Mouse (Mus musculus): Measurements from ENCODE around the gene Lman1l. TPM values are rescaled to one million over a fixed set of nuclear protein-coding genes. Genes with fewer than 3 reads are reported as not detected.

Gene Lman1l
- polyA plus RNA-seq, 1 experiment from 2014 or later = not detected

DNA sequence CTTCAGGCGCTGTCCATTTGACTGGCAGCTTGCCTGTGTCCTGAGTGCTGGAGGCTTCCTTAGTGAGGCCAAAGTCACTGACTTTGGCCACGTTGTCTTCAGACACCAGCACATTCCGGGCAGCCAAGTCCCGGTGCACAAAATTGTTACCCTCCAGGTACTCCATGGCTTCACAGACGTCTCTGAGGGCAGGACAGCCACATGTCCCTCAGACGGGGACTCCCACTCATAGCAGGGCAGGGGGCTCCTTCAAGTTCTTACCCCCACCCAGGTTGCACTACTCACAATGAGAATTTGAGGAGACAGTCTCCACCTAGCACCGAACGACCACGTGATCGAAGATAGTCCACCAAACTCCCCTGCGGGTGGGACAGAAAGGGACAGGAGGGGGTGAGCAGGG is 7.3 kb upstream of the Lman1l start:
- no peak for DNase-seq (ENCODE audit: low spot score)
- Histone ChIP-seq H3K4me1 (no peaks in the 10 kb centered on the region), H3K4me3 (no peak overlapping the region), H3K27me3 (ENCODE audit: low read depth, poor library complexity, severe bottlenecking) (no peaks in the 10 kb centered on the region), H3K36me3 (peaks cover 90% of the 10 kb centered on the region), H3K9me3 (replicated peaks) (no peaks in the 10 kb centered on the region), H3K27ac (no peak overlapping the region)
- 93% methylated on average over 11 of the region's 11 CpGs for WGBS

DNA sequence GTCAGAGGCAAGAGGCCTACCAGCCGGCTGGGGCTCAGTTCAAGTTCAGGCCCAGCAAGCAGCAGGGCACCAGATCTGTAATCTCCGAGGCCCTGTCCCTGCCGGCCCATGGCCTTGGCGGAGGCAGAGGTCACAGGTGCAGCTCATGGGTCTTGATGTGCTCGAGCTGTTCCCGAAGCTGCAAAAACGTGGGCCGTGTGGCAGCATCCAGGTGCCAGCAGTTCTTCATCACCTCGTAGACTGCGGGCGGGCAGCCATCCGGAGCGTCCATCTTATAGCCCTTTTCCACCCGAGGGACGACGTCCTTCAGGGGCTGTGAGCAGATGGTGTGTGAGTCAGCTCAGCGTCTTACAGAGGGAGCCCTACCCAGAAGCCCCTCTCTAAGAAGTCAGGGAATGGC is 6.6 kb upstream of the Lman1l start:
- WGBS = 95% methylated on average over 17 of the region's 17 CpGs
- H3K27ac ChIP-seq = no peak overlapping the region
- no peaks in the 10 kb centered on the region for H3K4me1 ChIP-seq
- peaks cover 84% of the 10 kb centered on the region for H3K36me3 ChIP-seq
- H3K4me3 ChIP-seq = no peak overlapping the region
- H3K9me3 ChIP-seq (replicated peaks) = no peaks in the 10 kb centered on the region
- no peaks in the 10 kb centered on the region for H3K27me3 ChIP-seq (ENCODE audit: low read depth, poor library complexity, severe bottlenecking)
- DNase-seq (ENCODE audit: low spot score) = no peak

DNA sequence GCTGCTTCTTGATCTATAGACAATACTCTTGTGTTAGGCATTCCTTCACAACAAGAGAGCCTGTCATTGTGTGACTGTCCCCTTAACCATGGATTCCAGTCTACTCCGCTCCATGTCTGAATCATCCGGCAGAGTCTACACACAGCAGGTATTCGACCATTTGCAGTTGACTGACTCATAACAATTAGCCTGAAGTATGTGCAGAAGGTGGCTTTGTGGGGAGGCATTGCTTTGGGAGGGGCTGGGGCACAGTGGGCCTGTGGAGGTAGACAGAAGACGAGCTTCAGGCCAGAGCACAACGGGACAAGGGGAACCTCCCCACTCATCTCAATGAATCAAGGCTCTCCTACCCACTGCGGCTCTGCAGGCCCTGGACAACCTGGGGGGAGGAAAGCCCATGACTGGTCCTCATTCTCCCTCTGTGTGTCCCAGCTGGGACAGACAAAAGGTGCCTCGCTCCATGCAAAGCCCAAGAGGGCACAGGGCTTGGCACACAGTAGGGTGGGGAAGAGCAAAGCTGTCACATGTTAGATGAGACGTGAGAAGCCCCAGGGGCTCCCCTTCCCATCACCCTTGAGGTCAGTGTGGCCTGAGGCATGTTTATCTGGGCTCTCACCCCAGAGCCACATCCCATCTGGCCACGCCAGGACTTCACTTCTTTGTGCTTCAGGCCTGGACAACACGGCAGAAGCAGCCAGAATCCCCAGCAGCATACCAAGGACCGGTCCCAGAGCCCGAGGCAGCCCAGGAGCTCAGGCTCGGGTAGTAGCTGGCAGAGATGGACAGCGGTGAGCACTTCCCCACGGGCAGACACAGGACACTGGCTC is 5.3 kb upstream of the Lman1l start:
- DNase-seq (ENCODE audit: low spot score) = no peak
- 90% methylated on average over 15 of the region's 15 CpGs for WGBS
- Histone ChIP-seq H3K9me3 (replicated peaks) (no peaks in the 10 kb centered on the region), H3K36me3 (peaks cover 71% of the 10 kb centered on the region), H3K4me1 (no peaks in the 10 kb centered on the region), H3K4me3 (no peak overlapping the region), H3K27me3 (ENCODE audit: low read depth, poor library complexity, severe bottlenecking) (no peaks in the 10 kb centered on the region), H3K27ac (peak overlapping the region; percentile 39; the same call in 1 of the 2 replicates)

DNA sequence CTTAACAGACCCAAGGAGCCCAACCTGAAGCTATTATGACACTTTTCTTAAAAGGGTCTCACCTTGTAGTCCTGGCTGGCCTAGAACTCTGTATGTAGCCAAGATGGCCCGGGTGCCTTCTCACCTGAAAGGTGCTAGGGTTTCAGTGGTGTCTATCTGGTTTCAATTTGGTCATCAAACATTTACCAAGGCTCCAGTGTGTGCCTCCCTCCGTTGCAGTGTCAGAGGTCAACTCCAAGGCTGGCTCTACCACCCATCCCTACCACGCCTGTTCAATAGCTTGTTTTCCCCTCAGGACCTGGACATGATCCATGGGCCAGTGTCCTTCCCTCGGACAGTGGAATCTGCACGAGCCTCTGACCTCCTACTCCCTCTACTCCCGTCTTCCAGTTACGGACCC is 3.7 kb upstream of the Lman1l start:
- Histone ChIP-seq H3K36me3 (peaks cover 55% of the 10 kb centered on the region), H3K4me1 (no peaks in the 10 kb centered on the region)
- 88% methylated on average over 7 of the region's 7 CpGs for WGBS

DNA sequence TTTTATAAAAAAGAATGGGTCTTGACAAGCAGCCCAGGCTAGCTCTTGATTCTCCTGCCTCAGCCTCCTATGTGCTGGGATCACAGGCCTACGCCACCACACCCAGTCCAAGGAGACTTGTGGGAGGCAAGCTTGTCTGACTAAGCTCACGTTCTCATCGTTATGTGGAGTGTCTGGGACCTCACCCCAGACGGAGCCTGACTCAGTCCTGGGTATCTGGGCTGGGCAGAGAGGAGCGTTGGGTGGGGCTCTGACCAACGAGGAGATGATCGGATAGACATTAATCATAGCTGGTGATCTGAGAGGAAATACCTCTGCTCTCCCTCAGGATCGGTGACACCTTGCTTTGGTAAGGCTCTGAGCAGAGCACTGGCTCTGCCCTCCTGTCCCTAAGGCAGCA is 1.7 kb downstream of the Lman1l start:
- Histone ChIP-seq H3K4me1 (no peaks in the 10 kb centered on the region), H3K27ac (no peak overlapping the region), H3K36me3 (peaks cover 2% of the 10 kb centered on the region; the same call in 1 of the 2 replicates), H3K9me3 (replicated peaks) (no peaks in the 10 kb centered on the region), H3K27me3 (ENCODE audit: low read depth, poor library complexity, severe bottlenecking) (no peaks in the 10 kb centered on the region), H3K4me3 (no peak overlapping the region)
- 75% methylated on average over 8 of the region's 8 CpGs for WGBS
- DNase-seq (ENCODE audit: low spot score) = no peak

More for the DNA sequence above, 3.7 kb upstream of the Lman1l start:
- H3K4me3 ChIP-seq = no peak overlapping the region
- no peaks in the 10 kb centered on the region for H3K9me3 ChIP-seq (replicated peaks)
- H3K27me3 ChIP-seq (ENCODE audit: low read depth, poor library complexity, severe bottlenecking) = no peaks in the 10 kb centered on the region
- no peak for DNase-seq (ENCODE audit: low spot score)
- no peak overlapping the region for H3K27ac ChIP-seq

DNA sequence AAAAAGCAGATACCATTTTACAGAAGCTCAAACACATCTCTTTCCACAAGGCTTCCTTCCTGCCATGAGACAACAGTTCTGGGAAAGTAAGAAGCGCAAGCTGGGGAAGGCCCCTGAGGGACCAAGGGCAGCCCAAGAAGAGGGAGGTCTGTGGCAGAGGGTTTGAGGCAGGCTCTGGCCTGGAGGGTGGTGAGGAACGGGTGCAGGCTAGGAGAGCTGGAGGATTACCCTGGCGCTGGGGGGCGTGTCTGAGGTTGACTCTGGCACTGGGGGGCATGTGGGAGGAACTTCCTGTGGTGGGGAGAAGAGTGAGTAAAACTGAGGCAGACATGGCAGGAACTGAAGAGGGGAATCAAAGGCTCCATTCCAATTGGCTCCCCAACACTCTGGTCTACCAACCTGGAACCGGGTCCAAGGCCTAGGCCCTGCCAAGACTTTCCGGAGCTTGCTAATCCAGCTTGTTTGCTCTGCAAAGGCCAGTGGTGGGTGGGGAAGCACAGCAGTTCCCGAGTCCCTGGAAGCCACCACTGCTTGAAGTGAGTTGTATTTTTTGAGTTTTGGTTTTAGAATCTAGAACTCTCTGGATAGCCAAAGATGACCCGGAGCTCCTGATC is 2.9 kb downstream of the Lman1l start:
- no peaks in the 10 kb centered on the region for H3K4me1 ChIP-seq
- no peak overlapping the region for H3K4me3 ChIP-seq
- no peak overlapping the region for H3K27ac ChIP-seq
- no peak for DNase-seq (ENCODE audit: low spot score)
- 0 out of 2 replicates have a peak, but pooled peaks cover 4% of the 10 kb centered on the region for H3K27me3 ChIP-seq (ENCODE audit: low read depth, poor library complexity, severe bottlenecking)
- H3K9me3 ChIP-seq (replicated peaks) = no peaks in the 10 kb centered on the region
- no peaks in the 10 kb centered on the region for H3K36me3 ChIP-seq
- 83% methylated on average over 8 of the region's 8 CpGs for WGBS

DNA sequence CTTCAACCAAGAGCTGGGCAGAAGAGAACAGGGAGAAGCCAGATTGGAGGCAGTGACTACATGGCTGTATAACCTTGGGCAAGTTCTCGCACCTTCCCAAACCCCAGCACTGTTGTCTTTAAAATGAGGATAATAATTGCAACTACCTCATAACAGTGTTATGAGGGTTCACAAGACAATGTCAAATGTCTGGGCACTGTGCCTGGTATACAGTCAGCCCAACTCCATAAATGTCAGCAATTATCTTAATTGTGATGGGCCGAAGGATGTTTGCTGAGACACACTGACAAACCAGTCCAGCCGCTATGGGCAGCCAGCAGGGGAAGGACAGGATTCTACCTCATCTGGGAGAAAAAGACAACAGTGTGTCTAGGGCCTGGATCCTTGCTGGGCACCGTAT is 5.8 kb downstream of the Lman1l start:
- 91% methylated on average over 4 of the region's 4 CpGs for WGBS
- DNase-seq (ENCODE audit: low spot score) = no peak
- no peaks in the 10 kb centered on the region for H3K36me3 ChIP-seq
- no peak overlapping the region for H3K27ac ChIP-seq
- H3K4me1 ChIP-seq = no peaks in the 10 kb centered on the region
- no peaks in the 10 kb centered on the region for H3K9me3 ChIP-seq (replicated peaks)
- H3K27me3 ChIP-seq (ENCODE audit: low read depth, poor library complexity, severe bottlenecking) = 0 out of 2 replicates have a peak, but pooled peaks cover 4% of the 10 kb centered on the region
- H3K4me3 ChIP-seq = no peak overlapping the region

DNA sequence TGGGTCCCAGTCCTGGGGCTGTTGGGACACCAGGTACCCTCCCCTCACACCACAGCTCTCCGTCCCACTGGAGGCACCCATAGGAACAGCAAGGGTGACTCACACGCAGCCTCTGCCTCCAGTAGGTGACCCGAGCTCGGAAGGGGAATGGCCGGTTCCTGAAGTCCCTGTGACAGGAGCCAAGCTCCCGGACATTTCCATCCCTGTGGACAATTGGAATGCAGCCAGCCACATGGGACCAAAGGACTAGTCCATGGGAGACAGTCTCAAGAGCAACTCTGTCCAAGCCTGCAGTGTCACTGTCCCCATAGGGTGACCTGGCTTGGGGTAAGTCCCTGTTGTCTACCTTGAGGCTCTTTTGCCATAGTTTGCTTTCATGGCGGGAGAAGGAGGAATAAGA is 6.6 kb downstream of the Lman1l start:
- H3K4me3 ChIP-seq = no peak overlapping the region
- WGBS = 79% methylated on average over 7 of the region's 7 CpGs
- 0 out of 2 replicates have a peak, but pooled peaks cover 4% of the 10 kb centered on the region for H3K27me3 ChIP-seq (ENCODE audit: low read depth, poor library complexity, severe bottlenecking)
- H3K9me3 ChIP-seq (replicated peaks) = no peaks in the 10 kb centered on the region
- no peaks in the 10 kb centered on the region for H3K36me3 ChIP-seq
- no peak for DNase-seq (ENCODE audit: low spot score)
- no peaks in the 10 kb centered on the region for H3K4me1 ChIP-seq
- no peak overlapping the region for H3K27ac ChIP-seq

DNA sequence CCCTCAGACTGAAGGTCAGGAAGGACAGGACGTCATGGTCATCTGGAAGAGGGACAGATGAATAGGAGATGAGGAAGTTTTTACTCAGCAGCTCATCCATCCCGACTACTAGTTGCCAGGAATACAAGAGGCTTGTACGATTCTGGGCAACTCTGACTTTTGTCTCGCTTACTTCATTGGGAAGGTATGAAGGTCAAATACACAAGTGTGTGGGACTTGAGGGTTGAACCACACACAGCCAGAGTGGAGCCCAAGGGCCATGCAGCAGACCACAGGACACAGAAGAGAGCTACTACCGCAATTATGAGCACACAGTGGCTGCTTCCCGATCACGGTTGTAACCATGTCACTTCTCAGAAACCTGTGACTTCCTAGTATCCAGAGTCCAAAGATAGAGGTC is 8.0 kb downstream of the Lman1l start:
- H3K9me3 ChIP-seq (replicated peaks) = no peaks in the 10 kb centered on the region
- WGBS = 83% methylated on average over 7 of the region's 7 CpGs
- no peaks in the 10 kb centered on the region for H3K36me3 ChIP-seq
- H3K4me3 ChIP-seq = no peak overlapping the region
- no peaks in the 10 kb centered on the region for H3K4me1 ChIP-seq
- H3K27ac ChIP-seq = no peak overlapping the region
- no peak for DNase-seq (ENCODE audit: low spot score)
- 0 out of 2 replicates have a peak, but pooled peaks cover 4% of the 10 kb centered on the region for H3K27me3 ChIP-seq (ENCODE audit: low read depth, poor library complexity, severe bottlenecking)

DNA sequence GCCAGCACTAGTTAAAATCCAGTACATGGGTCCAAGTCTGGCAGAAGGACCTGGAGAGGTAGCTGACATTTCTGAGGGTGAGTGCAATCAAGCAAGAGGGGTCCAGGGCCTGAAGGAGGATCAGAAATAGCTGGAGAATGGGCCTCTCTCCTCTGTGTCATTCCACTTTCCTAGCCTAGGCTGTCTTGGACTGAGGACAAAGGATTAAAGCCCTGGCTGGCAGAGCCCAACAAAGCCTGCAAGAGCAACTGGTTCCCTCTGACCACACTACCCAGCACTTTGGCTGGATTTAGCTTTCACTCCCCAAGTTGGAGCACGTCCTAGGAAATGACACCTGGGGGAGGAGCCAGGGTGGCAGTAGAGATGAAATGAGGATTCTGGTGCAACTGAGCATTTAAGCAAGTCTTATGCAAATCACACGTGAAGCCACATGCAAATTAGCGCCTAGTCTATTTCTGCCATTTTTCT is 10.2 kb downstream of the Lman1l start:
- Histone ChIP-seq H3K9me3 (replicated peaks) (no peaks in the 10 kb centered on the region), H3K4me1 (peaks cover 7% of the 10 kb centered on the region), H3K27ac (no peak overlapping the region), H3K4me3 (no peak overlapping the region), H3K27me3 (ENCODE audit: low read depth, poor library complexity, severe bottlenecking) (peaks cover 22% of the 10 kb centered on the region), H3K36me3 (no peaks in the 10 kb centered on the region)
- 55% methylated on average over 3 of the region's 3 CpGs for WGBS
- no peak for DNase-seq (ENCODE audit: low spot score)

DNA sequence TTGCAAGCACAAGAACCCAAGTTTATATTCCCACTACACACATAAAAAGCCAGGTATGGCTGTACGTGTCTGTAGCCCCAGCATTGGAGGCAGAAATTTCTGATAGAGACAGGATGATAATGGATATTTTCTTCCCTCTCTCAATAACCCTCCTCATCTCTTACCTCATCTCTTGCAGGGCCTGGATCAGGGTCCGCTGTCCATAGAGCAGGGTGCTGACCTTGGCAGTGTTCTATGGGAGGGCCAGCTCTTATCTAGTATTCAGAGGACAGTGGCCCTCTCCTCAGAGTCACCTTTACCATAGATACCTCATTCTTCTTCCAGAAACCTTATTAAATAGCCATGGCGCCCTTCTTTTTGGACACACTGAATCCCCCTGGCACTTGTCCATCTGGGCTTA is 10.8 kb downstream of the Lman1l start:
- no peak for DNase-seq (ENCODE audit: low spot score)
- H3K4me1 ChIP-seq = peaks cover 7% of the 10 kb centered on the region
- WGBS = 59% methylated on average over 3 of the region's 3 CpGs
- no peak overlapping the region for H3K27ac ChIP-seq
- H3K4me3 ChIP-seq = no peak overlapping the region
- no peaks in the 10 kb centered on the region for H3K36me3 ChIP-seq
- H3K27me3 ChIP-seq (ENCODE audit: low read depth, poor library complexity, severe bottlenecking) = peaks cover 26% of the 10 kb centered on the region
- H3K9me3 ChIP-seq (replicated peaks) = no peaks in the 10 kb centered on the region

DNA sequence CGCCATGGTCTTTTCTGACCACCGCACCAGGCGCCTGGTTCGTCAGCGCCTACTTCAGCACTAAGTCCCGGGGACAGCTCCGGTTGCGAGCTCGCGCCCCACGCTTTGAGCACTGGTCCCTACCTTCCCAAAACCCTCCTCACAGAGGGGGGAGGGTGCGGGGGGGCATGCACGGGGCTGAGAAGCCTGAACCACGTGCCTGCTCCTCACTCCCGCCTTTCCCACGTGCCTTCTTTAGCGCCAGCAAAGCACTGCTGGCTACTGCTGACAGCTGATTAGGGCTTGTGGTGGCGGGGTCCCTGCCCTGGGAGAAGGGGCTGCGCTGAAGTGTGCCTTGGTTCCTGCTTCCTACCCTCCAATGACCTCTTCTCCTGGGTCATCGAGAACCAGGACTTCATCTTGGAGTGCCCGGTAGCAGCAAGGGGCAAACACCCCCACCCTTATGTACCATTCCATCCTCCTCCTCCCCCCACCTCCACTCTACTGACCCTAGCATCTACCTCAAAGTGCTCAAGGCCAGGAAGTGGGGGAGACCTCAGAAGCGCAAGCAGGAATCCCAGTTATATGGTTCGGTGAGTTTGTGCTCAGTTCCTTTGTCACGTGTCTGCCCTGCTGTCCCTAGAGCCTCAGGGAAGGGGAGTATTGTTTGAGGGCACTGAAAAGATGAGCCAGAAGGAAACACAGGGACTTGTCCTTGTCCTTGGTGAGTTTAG is 14.3 kb downstream of the Lman1l start, which contains the start of gene Cplx3:
Gene Cplx3, minus strand, starts transcription at position 143 of the 713 bp plus-strand sequence.
- 0 out of 2 replicates have a peak within 1 kb of the TSS, but pooled peaks have one; percentile 11 for H3K4me3 ChIP-seq
- no peak within 1 kb of the TSS for H3K27ac ChIP-seq
- WGBS = 9% methylated on average over 24 of the region's 24 CpGs
- peaks cover 7% of the 10 kb centered on the region for H3K4me1 ChIP-seq
- no peaks in the 10 kb centered on the region for H3K36me3 ChIP-seq
- peak; percentile 87 for DNase-seq (ENCODE audit: low spot score)
- peaks cover 25% of the 10 kb centered on the region for H3K27me3 ChIP-seq (ENCODE audit: low read depth, poor library complexity, severe bottlenecking)
- no peaks in the 10 kb centered on the region for H3K9me3 ChIP-seq (replicated peaks)

DNA sequence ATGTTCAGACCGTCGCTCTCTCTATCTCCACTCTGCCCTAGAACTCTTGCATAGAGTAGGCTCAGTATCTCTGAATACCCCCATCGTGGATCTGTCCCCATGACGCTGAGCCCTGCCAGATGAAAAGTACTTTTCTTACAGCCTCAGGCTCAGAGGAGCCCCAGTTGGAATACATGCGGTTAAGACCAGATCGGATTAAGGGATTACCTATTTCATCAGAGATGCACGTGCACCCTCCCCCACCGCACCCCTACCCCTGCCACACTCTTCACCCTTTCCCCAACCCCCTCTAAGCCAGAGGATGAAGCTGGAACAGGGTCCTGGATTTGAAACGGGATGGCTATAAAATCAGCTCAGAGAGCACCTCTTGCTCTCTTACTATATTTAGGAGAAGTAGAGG is 15.1 kb downstream of the Lman1l start:
- Histone ChIP-seq H3K4me3 (no peak overlapping the region), H3K27me3 (ENCODE audit: low read depth, poor library complexity, severe bottlenecking) (peaks cover 25% of the 10 kb centered on the region), H3K4me1 (peaks cover 13% of the 10 kb centered on the region), H3K27ac (no peak overlapping the region), H3K36me3 (no peaks in the 10 kb centered on the region), H3K9me3 (replicated peaks) (no peaks in the 10 kb centered on the region)
- no peak for DNase-seq (ENCODE audit: low spot score)
- 24% methylated on average over 9 of the region's 9 CpGs for WGBS
